Mouse (Mus musculus): Measurements from ENCODE around the gene Cfap97. TPM values are rescaled to one million over a fixed set of nuclear protein-coding genes. Genes with fewer than 3 reads are reported as not detected.

Gene Cfap97
- total and polyA plus RNA-seq, 3 experiments, result 11.8 to 20.9 (median 14.4) TPM

GRCm38 (mm10) chr8:46216838-46217237, 65.3 kb downstream of the Cfap97 start:
- Histone ChIP-seq H3K79me2 (replicated peaks; ENCODE audit: control insufficient read depth, extremely low read depth, insufficient read depth, poor library complexity, severe bottlenecking) (no peaks in the 10 kb centered on the region; the same call in 1 of the 2 replicates), H3K4me2 (ENCODE audit: insufficient read depth, low read depth, poor library complexity, severe bottlenecking) (peak overlapping the region; percentile 90), H3K9me3 (replicated peaks; ENCODE audit: low read length) (no peaks in the 10 kb centered on the region), H3K9ac (ENCODE audit: insufficient read depth, low read depth) (peak overlapping the region; percentile 57; the same call in 1 of the 2 replicates), H3K27ac (ENCODE audit: insufficient read depth, low read depth) (no peak overlapping the region), H3K27me3 (replicated peaks) (no peaks in the 10 kb centered on the region), H3K4me3 (replicated peaks in 1 of 3; ENCODE audit: low read depth in 2 of 3, low read length in 2 of 3, poor library complexity in 1 of 3) (peak overlapping the region in 1 of 3 experiments; percentile 11), H3K4me1 (ENCODE audit: control insufficient read depth in 1 of 2, insufficient read depth in 2 of 2) (peaks cover 0 to 6% of the 10 kb centered on the region in 2 experiments; a peak in 2 of 4 replicates), H3K36me3 (replicated peaks in 1 of 2; ENCODE audit: control insufficient read depth in 1 of 2, insufficient read depth in 1 of 2, low read length in 1 of 2) (no peaks in the 10 kb centered on the region)
- dilution Hi-C loops (cut with MboI; ENCODE audit: extremely low pct_ligation_motif_present, extremely low pct_unique_long_range_greater_than_20kb, low sequenced_read_pairs) (no loop called here), in situ Hi-C loops (cut with MboI; ENCODE audit: low pct_ligation_motif_present, low pct_unique_long_range_greater_than_20kb, low sequenced_read_pairs) (loop anchor here (25.0 kb wide), 1 partner anchor 720 kb away; no protein-coding TSS in a partner anchor)
- TF ChIP-seq TCF12 (IDR thresholded peaks at IDR 0.05; ENCODE audit: low read depth, low read length), result no peak
- no peak for TF ChIP-seq GABPA (IDR thresholded peaks at IDR 0.05; ENCODE audit: insufficient replicate concordance, low read depth, low read length)
- TF ChIP-seq USF2 (conservative IDR thresholded peaks at IDR 0.05; ENCODE audit: low read depth, low read length), result no peak
- no peak for TF ChIP-seq POLR2AphosphoS2 (IDR thresholded peaks at IDR 0.05; ENCODE audit: low read depth, low read length)
- TF ChIP-seq MXI1 (IDR thresholded peaks at IDR 0.05; ENCODE audit: low read depth, low read length), result no peak
- TF ChIP-seq PAX5 (IDR thresholded peaks at IDR 0.05; ENCODE audit: low read length), result no peak
- TF ChIP-seq JUND (conservative IDR thresholded peaks at IDR 0.05; ENCODE audit: low read depth, low read length), result no peak
- no peak for TF ChIP-seq ELF1 (IDR thresholded peaks at IDR 0.05; ENCODE audit: low read depth, low read length)
- no peak for TF ChIP-seq NRF1 (IDR thresholded peaks at IDR 0.05; ENCODE audit: low read depth, low read length)
- TF ChIP-seq ZKSCAN1 (IDR thresholded peaks at IDR 0.05; ENCODE audit: borderline replicate concordance, low read depth, low read length), result no peak
- TF ChIP-seq MYC (IDR thresholded peaks at IDR 0.05; ENCODE audit: low read depth, low read length), result 0 out of 2 replicates have a peak, but pooled peaks have one; percentile 23
- TF ChIP-seq MAX (IDR thresholded peaks at IDR 0.05; ENCODE audit: low read length), result peak; percentile 79
- TF ChIP-seq POLR2A (IDR thresholded peaks at IDR 0.05; ENCODE audit: low read depth, low read length), result no peak
- TF ChIP-seq HCFC1 (IDR thresholded peaks at IDR 0.05; ENCODE audit: low read depth, low read length), result no peak
- TF ChIP-seq NELFE (IDR thresholded peaks at IDR 0.05; ENCODE audit: low read depth, low read length), result no peak
- no peak for DNase-seq (ENCODE audit: extremely low read depth)

DNA sequence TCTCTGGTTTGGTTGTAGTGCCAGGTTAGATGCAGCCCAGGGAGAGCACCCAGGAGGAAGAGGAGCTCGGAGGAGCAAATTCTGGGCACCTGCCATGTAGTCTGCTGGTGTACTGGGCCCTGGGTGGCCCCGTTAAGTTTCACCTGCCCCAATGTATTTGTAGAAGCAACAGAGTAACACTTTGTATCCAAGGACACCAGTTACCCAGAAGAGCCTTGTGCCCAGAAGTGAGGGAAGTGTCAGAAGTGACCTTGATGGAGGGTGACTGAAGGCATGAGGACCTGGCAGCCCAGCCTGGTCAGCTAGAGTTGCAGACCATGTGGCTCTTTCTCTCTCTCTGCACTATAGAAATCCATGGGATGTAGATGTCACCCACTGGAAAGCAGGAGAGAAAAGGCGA, 69.0 kb downstream of the Cfap97 start:
- Histone ChIP-seq H3K4me2 (ENCODE audit: insufficient read depth, low read depth, poor library complexity, severe bottlenecking) (no peak overlapping the region), H3K9ac (ENCODE audit: insufficient read depth, low read depth) (no peak overlapping the region), H3K36me3 (replicated peaks in 1 of 2; ENCODE audit: control insufficient read depth in 1 of 2, insufficient read depth in 1 of 2, low read length in 1 of 2) (no peaks in the 10 kb centered on the region), H3K9me3 (replicated peaks; ENCODE audit: low read length) (no peaks in the 10 kb centered on the region), H3K4me1 (ENCODE audit: control insufficient read depth in 1 of 2, insufficient read depth in 2 of 2) (no peaks in the 10 kb centered on the region), H3K4me3 (replicated peaks in 1 of 3; ENCODE audit: low read depth in 2 of 3, low read length in 2 of 3, poor library complexity in 1 of 3) (no peak overlapping the region), H3K27me3 (replicated peaks) (no peaks in the 10 kb centered on the region), H3K27ac (ENCODE audit: insufficient read depth, low read depth) (no peak overlapping the region), H3K79me2 (replicated peaks; ENCODE audit: control insufficient read depth, extremely low read depth, insufficient read depth, poor library complexity, severe bottlenecking) (no peaks in the 10 kb centered on the region; the same call in 1 of the 2 replicates)
- DNase-seq (ENCODE audit: extremely low read depth), result no peak
- TF ChIP-seq MXI1 (IDR thresholded peaks at IDR 0.05; ENCODE audit: low read depth, low read length), result no peak
- no peak for TF ChIP-seq E2F4 (IDR thresholded peaks at IDR 0.05; ENCODE audit: insufficient replicate concordance, low read depth, low read length)
- TF ChIP-seq TBP (conservative IDR thresholded peaks at IDR 0.05; ENCODE audit: low read depth, low read length), result no peak
- no peak for TF ChIP-seq TCF12 (IDR thresholded peaks at IDR 0.05; ENCODE audit: low read depth, low read length)
- no peak for TF ChIP-seq USF2 (conservative IDR thresholded peaks at IDR 0.05; ENCODE audit: low read depth, low read length)
- no peak for TF ChIP-seq ZMIZ1 (IDR thresholded peaks at IDR 0.05; ENCODE audit: low read depth, low read length)
- no peak for TF ChIP-seq PAX5 (IDR thresholded peaks at IDR 0.05; ENCODE audit: low read length)
- no peak for TF ChIP-seq POLR2AphosphoS2 (IDR thresholded peaks at IDR 0.05; ENCODE audit: low read depth, low read length)
- no peak for TF ChIP-seq KAT2A (IDR thresholded peaks at IDR 0.05; ENCODE audit: insufficient replicate concordance, low read length)
- TF ChIP-seq JUN (IDR thresholded peaks at IDR 0.05; ENCODE audit: insufficient read depth, low read depth, low read length), result no peak
- no peak for TF ChIP-seq POLR2A (IDR thresholded peaks at IDR 0.05; ENCODE audit: low read depth, low read length)
- no peak for TF ChIP-seq RAD21 (IDR thresholded peaks at IDR 0.05; ENCODE audit: low read depth, low read length)
- no peak for TF ChIP-seq MAFK (IDR thresholded peaks at IDR 0.05; ENCODE audit: insufficient replicate concordance, low read length)
- in situ Hi-C loops (cut with MboI; ENCODE audit: low pct_ligation_motif_present, low pct_unique_long_range_greater_than_20kb, low sequenced_read_pairs), result loop anchor here (25.0 kb wide), 1 partner anchor 717 kb away; no protein-coding TSS in a partner anchor
- dilution Hi-C loops (cut with MboI; ENCODE audit: extremely low pct_ligation_motif_present, extremely low pct_unique_long_range_greater_than_20kb, low sequenced_read_pairs), result no loop called here
